Mouse (Mus musculus) embryo, embryonic 11.5 days (tissue): ENCODE measurements around the gene Kat2b.
"Not testable (repeated sequence)": the region's sequence is repeated elsewhere in the genome, so short reads cannot be mapped to it uniquely, and the experiment has no call there.

ENCODE experiments used
- DNase-seq: peaks from one replicate; pipeline ENCODE4 v3.0.0-alpha.2; 2012; ENCODE audit warnings: low read depth, low spot score

Gene Kat2b

DNA sequence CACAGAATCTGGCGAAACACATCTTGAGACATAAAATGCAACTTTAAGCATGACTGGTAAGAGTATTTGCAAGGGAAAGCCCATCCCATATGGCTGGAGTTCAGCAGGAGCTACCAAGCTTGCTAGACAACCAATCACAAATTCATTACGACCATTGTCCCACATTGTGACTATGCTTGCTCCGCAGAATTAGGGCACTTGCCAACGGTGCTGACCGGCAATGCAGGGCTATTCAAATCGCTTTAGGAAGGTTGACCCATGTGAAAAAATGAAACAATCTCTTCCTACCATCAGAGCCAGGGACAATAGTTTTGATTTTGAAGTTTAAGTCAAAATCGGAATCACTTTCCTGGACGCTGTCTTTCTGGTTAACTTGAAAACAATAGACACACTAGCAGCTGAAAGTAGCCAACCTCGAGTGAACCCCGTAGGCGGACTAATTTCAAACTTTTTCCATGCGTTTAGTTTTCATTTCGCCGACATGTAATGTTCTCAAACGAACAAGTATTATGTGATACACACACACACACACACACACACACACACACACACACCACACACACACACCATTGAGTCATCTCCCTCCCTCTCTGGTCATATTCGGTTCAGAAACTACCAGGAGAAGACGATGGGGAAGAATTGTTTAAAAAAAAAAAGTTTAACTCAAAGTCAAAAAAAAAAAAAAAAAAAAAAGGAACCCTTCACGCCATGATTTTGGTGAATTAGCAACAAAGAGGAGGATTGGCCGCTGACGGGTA lies at the start of gene Kat2b:
Gene Kat2b (plus strand): TSS at position 701 of the 758 bp plus-strand sequence.
- no peak for DNase-seq

DNA sequence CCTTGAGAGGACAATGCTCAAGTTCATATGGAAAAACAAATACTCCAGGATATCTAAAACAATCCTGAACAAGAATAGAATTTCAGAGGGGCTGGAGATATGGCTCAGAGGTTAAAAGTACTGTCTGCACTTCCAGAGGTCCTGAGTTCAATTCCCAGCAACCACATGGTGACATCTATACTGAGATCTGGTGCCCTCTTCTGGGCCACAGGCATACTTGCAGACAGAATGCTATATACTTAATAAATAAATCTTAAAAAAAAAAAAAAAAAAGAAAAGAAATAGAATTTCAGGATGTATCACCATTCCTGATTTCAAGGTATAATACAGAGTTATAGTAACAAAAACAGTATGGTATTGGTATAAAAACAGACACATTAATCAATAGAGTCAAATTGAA lies 47.3 kb upstream of the Kat2b start:
- no peak for DNase-seq

DNA sequence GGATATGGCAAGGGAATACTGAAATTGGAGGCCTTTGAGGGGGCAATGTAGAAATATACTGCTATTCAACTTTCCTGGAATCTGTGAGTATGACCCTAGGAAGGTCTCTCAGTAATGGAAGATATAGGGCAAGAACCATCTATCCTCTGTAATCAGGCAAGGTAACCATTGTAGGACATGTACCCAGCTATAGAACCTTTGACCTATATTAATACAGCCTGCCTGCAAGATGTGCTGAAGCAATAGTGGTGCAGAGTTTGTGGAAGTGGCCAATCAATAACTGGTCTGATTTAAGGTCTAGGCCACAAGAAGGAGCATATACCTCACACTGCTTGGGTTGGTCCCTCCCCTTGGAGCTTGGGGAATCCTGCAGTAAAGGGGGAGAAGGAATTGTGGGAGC lies 46.2 kb upstream of the Kat2b start:
- no peak for DNase-seq

DNA sequence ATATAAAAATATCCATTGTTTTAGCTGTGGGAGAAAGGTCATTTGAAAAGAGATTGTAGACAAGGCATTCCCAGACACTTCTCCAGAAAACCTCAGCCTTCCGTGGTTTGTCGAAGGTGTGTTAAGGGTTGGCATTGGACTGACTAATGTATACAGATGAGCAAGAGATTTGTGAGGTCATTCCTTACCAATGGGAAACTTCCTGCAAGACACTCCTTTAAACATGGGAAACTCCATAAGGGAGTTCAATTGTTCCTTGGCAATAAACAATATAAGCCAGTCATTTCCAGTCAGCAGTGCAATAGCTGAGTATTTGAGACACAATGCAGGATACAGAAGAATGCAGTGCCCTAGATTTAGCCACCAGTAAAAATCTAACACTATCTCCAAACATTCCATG lies 38.6 kb upstream of the Kat2b start:
- DNase-seq, result no peak

DNA sequence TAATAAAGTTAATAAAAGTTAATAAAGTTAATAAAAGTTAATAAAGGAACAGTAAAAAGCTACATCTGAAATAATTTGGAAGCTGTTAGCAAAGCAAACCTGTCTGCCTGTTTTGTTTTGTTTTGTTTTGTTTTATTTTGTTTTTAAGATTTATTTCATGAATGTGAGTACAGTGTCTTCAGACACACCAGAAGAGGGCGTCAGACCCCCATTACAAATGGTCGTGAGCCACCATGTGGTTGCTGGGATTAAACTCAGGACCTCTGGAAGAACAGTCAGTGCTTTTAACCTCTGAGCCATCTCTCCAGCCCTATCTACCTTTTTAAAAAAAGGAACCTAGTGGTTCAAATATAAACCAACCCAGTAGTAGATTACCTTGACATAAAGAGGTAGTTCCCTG lies 35.5 kb upstream of the Kat2b start:
- no peak for DNase-seq

DNA sequence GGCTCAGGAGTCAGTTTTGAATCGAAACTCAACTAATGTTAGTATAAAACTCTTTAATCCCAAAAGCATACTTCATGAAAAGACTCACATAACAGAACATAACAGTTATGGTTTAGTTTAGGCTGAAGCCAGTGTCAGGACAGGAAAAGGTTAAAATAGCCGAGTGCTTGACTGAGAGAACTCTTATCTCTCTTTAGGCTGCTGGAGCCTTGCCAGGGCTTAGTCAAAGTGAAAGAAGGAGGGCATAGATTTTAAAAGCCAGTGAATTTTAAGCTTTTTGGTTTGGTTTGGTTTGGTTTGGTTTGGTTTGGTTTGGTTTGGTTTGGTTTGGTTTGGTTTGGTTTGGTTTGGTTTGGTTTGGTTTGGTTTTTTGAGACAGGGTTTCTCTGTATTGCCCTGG lies 34.2 kb upstream of the Kat2b start:
- no peak for DNase-seq

DNA sequence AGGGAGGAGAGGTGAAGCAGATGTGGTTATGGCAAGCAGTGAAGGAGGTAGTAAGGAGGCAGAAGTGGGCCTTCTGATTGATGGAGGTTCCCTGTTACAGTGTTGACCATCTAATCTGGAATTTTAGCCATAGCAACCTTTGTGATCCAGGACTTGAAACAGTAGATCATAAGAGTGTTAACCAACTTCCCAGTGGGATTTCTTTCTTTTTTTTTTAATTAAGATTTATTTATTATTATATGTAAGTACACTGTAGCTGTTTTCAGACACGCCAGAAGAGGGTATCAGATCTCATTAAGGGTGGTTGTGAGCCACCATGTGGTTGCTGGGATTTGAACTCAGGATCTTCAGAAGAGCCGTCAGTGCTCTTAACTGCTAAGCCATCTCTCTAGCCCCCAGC lies 27.3 kb upstream of the Kat2b start, which contains the start of gene Pp2d1:
Gene Pp2d1 (minus strand): TSS at position 101 of the 400 bp plus-strand sequence.
- DNase-seq, result not testable (repeated sequence)

DNA sequence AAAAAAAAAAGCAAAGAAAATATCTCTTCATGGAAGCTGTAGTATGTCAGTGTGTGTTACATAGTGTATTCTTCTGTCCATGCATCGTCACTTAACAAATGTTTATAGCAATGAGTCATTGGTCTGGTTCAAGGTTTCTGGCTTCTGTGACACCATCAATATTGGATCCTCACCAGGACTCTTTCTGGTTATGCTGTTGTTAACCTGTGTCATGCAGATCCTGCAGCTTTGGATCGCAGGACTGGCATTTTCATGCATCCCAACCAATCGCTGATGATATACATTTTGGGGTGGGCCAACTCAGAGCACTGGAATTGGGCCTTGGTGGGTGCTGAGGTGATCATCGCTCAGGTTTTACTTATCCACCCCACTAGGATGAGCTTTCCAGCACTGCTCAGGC lies 24.1 kb upstream of the Kat2b start:
- DNase-seq, result no peak

DNA sequence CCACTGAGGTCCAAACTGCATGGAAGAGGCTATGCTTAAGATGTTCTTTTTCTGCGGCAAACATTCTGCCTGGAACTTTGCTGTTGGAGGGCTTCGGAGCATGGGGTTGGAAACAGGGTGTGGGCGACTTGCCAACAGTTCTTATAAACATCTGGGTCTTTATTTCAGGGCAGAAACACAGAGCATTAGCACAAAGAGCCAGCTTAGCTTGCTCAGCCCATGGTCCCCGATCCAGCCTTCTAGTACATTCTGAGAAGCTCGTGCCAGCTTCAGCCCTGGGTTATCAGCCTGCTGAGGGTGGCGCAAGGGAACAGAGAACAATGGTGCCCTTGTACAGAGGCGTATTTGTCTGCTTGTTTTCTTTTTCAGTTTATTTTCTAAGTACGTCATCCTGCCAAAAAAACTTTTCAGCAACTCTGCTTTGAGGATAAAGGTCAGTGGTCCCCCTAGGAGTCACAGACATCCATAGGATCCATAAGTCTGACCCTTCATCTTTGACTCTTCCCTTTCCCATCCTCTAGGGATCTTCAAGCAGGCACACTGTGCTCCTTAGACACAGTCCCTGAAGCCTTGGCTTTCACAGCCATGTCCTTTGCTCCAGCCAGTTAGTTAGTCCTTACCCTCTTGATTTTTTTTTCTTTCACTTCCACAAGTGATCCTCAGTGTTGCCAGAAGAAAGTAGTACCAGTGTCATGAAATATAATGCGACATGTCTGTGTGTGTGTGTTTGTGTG lies 22.9 kb upstream of the Kat2b start:
- no peak for DNase-seq

DNA sequence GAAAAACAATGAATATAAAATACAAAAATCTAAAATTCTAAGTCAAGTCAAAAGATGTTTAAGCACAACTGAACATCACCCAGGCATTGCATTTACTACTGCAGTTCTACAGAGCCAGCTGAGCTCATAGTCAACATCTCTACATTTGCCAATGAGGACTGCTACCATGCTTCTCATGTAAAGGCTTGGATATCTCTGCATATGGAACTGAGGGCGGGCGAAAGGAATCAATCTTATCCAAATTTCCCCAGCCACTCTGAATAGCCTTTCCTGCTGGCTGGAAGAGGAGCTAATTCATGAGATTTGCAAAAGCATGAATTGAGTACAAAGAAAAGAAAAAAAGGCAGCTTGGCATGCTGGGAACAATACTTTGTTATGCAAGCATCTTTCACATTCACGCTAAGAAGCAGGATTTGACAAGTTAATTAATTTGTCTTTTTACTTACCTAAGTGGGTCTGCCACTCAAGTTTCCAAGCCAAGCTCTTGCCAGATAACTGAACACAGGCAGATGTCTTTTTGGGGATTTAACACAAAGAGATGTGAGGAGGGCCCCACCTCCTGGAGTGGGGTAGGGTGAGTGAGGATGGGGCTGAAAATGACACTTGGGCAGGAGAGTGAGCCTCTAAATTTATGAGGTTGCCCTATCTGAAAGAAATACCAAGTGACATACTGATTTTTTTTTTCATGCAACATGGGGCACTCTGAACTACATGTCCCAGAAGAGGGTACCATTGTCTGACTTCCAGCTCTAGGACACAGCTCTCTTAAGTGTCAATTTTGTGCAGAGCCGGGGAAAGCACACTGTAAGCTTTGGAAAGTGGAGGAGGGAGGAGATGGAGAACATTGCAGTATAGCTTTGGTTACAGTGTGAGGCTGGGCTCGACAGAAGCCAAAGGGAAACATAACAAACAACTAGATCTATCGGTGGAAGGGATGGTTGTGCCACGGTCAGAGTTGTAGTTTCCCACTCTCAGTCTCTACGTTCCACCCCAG lies 15.1 kb upstream of the Kat2b start:
- no peak for DNase-seq

DNA sequence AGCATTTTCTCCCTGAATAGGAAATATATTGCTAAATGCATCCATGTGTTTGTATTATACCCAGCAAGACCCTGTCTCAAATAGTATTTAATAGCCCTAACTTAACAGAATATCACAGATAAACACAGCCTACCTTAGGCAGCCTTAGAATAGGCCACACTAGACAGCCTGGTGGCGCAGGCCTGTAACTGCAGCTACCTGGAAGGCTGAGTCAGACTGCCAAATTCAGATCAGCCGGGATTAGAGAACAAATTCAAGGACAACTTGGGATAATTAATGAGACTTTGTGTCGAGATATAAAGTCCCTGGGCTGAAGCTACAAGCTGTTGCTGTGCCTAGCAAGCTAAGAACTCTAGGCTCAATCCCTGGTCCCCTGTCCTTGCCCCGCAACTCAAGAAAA lies 12.6 kb upstream of the Kat2b start:
- no peak for DNase-seq

DNA sequence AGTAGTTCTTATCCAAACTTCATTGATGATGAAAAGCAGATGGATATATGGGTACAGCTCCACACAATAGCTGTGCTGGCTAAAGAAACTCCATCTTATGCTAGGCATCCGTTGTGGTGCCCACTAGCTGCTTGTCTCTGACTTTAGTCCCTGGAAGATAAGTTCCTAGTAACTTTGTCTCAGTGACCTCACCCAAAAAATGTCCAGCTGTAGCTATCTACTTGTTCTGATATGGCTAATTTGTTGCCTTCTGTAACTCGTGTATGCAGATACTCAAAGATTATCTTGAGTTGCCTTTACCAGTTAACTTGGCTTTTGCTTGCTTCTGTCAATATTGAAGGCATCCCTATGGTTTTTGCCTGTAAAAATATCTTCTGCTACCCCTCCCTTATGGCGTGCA lies 11.8 kb upstream of the Kat2b start:
- no peak for DNase-seq

DNA sequence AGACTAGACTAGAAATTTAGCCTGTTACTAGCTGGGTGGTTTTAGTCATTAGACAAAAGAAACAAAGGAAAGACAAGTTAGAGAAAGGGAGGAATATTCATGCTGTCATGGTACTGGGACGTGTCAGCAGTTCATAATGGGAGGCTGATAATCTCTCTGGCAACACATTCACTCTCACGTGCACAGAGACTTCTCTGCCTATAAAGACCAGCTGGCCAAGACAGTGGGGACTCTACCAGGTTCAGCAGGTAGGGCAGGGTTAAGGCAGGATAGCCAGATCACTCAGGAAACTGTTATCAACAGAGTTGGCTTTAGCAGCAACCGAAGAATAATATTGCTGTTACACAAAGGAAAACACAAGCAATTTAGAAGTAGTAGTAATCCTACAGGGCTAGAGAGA lies 9.2 kb upstream of the Kat2b start:
- no peak for DNase-seq

DNA sequence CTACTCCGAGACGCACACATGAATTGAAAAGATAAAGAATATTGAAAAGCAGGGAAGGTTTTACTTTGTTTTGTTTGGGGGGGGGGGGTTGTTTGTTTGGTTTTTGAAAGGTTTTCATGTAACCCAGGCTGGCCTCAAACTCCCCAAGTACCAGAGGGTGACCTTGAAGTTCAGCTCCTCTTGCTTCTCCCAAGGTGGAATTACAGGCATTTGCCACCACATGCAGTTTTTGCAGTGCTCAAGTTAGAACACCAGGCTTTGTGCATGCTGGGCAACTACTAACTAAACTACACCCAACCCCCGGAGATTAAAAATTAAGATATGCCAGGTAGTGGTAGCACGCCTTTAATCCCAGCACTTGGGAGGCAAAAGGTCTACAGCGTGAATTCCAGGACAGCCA lies 7.0 kb upstream of the Kat2b start:
- no peak for DNase-seq

DNA sequence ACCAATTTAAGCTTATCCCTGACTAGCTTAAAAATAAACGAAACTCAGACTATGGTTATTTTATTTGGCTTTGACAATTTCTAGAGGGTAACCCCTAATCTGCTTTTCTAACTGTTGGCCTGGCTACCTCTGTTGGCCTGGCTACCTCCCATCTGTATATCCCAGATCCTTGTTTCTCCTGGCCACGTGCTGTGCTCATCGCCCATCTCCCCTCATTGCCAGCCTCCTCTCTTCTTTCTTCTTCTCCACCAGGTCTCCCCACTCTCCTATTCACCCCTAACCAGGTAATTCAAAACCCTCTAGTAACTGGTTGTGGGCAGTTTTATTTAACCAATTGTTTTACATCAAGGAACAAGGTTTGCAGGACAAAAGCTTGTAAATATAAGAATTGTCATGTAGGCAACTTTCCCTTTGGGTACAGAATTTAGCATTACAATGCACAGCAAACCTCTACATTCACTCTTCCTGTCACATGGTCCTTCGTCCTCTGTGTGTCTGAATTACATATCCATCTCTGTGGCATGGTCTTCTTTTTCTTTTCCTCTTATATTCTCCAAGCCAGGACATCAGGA lies 5.1 kb upstream of the Kat2b start:
- no peak for DNase-seq

DNA sequence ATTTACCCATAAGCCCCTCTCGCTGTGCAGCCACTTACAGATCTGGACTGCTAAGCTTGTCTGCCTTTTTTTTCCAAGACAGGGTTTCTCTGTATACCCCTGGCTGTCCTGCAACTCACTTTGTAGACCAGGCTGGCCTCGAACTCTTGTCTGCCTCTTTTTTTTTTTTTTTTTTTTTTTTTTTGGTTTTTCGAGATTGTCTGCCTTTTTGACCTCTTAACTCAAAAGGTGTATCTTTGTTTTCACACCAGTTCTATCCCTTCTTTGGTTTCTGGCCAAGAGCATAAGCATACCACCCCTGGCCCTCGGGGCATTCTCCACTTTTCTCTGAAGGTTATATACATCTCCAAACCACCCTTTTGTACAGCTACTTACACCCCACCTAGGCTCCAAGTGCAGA lies 1.8 kb upstream of the Kat2b start:
- DNase-seq, result no peak

DNA sequence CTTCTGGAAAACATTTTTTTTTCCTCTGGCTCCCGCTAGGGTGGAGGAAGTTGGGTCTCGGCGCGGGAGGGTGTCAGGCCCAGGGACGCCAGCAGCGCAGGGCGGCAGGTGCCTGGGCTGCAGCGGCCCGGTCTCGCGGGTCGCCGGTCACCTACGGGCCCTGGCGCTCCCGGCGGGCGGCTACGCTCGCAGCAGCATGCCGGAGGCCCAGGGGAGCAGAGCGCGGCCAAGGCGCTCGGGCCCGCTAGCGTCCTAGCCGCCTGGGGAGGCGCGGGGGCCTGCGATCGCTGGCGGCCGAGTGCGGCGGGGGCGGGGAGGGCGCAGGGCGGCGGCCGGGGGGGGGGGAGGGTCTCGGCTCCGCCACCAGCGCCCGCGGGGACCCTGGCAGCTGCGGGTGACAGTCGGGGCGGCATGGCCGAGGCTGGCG lies 271 bp downstream of the Kat2b start:
- peak; percentile 43 for DNase-seq

DNA sequence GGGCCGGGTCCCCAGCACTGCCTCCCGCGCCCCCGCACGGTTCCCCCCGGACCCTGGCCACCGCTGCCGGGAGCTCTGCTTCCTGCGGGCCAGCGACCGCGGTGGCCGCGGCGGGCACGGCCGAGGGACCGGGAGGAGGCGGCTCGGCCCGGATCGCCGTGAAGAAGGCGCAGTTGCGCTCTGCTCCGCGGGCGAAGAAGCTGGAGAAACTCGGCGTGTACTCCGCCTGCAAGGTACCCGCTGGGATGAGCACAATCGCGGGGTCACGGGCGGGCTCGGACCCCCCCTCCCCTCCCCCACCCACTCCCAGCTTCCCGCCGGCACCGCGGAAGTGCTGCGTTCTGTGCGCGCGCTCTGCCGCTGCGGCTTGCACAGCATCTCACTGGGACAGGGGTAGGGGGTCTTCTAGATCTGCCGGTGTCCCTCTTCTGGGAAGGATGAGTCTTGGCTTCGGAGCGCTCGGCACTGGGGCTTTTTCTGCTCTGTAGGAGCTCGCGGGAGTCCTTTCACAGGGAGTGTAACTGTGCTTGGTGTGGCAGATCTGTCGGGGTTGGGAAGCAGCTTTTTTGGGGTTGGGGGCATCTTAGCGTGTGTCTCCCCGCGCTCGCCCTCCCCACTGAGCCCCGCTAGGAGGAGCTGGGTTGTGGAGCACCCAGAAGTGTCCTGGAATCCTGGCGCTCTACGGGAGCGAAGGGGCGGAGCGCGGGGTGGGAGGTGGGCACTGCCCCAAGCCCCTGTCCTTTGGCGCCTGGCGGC lies 863 bp downstream of the Kat2b start:
- peak; percentile 24 for DNase-seq

DNA sequence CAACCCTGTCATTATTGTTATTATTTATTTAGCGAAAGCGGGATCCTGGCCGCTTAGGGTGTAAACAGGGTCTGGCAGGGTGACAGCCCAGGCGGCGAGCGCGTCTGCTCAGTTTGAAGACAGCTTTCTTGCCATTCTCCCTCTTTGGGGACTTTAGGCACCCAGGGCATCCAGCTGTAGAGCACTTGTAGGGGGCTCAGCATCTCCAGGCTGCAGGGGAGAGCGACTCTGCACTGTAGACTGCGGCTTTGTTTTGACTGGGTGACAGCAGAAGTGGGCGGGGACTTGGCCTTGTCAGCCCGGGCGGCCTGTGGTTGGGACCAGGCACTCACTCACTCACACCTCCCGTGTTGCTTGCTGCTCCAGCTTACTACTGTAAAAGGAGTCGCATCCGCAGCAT lies 1.5 kb downstream of the Kat2b start:
- DNase-seq, result peak; percentile 61

DNA sequence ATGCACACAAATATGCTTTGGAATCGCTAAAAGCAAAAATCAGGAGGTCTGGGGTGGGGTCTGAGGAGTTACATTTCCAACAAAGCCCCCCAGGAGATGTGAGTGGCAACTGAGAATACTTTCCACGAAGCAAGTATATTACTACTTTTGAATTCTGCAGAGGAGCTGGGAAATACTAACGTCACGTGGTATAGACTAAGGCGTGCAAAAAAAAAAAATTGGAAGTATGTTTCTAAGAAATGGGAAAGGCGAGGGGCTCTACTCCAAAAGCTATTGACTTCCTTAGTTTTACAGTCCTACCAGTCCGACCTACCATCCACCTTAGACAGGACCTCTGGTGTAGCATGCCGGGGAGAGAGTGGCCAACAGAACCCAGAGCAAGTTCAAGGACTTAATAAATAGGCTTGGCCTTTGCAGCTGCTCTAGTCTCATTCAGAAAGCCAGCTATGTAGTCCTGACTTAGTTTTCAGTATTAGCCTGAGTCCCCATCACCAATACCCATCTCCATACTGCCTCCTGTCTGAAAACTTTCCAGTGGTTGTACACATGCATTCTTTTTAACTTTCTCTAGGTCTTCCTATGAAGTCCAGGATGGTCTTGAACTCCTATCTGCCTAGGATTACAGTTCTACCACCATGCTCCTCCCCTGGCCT lies 2.2 kb downstream of the Kat2b start:
- DNase-seq, result no peak
